Mouse (Mus musculus): ENCODE results near the gene Asic2. TPM values are rescaled to one million over a fixed set of nuclear protein-coding genes. Genes with fewer than 3 reads are reported as not detected.

The Asic2 gene
- total and polyA plus RNA-seq, 2 experiments from 2014 or later, result 19.8 to 60.2 TPM

- no peaks in the 10 kb centered on the region for H3K9me3 ChIP-seq (ENCODE audit: low read length)
- ATAC-seq (ENCODE audit: low FRiP score) (no peak), DNase-seq (ENCODE audit: low spot score) (no peak)
- H3K27me3 ChIP-seq (ENCODE audit: insufficient read depth, low read length), result no peaks in the 10 kb centered on the region
- no peaks in the 10 kb centered on the region for H3K4me1 ChIP-seq (ENCODE audit: insufficient read depth, low read length)
- no peak; the same call in 1 of the 2 replicates for TF ChIP-seq CTCF (IDR thresholded peaks at IDR 0.05)
- H3K4me3 ChIP-seq (ENCODE audit: low read depth, low read length), result no peak overlapping the region
- WGBS, result 57% methylated on average over 4 of the region's 4 CpGs
- no peak overlapping the region for H3K4me2 ChIP-seq (ENCODE audit: low read depth, low read length, poor library complexity, severe bottlenecking)
- H3K27ac ChIP-seq (ENCODE audit: low read depth, low read length), result no peak overlapping the region
- no peak overlapping the region for H3K9ac ChIP-seq (replicated peaks; ENCODE audit: low read length, poor library complexity, severe bottlenecking)
- H3K36me3 ChIP-seq (ENCODE audit: insufficient read depth, low read length), result no peaks in the 10 kb centered on the region
Observed at GRCm38 (mm10) chr11:81511401-81511800, 456.9 kb downstream of the Asic2 start.

DNA sequence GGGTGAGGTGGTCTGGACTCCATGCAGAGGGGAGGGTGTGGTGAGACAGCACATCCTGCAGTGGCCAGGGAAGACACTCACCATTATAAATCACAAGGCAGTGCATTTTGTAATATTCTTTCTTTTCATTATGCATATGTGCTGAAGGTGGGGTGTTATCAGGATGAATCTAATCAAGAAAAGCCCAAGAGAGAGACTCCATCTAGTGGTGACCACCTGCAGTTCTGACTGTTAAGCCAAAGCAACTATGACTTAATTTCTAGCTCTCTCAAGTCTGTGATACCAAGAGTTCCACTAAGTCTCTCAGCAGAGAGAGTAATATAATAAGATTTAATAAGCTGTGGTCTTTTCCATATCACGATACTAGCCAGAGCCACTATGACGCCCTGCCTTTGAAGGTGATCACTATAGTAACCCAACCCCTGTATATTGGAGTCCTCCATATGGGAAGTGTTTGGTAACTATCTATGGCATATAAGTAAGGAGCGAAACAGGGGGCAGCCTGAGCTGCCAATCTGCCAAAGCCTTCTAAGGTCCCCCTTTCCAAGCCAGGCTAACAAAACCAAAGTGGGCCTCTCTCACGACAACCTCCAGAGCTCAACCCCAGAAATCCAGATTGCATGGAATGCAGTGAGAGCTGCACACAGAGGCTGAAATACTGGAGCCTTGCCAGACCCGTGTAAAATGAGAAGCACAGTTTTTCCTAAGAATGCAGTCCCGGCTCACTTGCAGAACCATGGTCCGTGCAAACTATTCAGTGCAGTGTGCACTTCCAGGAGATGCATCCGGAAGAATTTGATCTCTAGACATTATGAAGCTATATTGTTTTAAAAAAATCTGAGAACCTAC lies 459.6 kb downstream of the Asic2 start:
- H3K4me2 ChIP-seq (ENCODE audit: low read depth, low read length, poor library complexity, severe bottlenecking), result no peak overlapping the region
- H3K36me3 ChIP-seq (ENCODE audit: insufficient read depth, low read length), result no peaks in the 10 kb centered on the region
- H3K27ac ChIP-seq (ENCODE audit: low read depth, low read length), result no peak overlapping the region
- no peaks in the 10 kb centered on the region for H3K9me3 ChIP-seq (ENCODE audit: low read length)
- WGBS, result 56% methylated on average over 8 of the region's 8 CpGs
- H3K4me1 ChIP-seq (ENCODE audit: insufficient read depth, low read length), result no peaks in the 10 kb centered on the region
- H3K27me3 ChIP-seq (ENCODE audit: insufficient read depth, low read length), result no peaks in the 10 kb centered on the region
- ATAC-seq (ENCODE audit: low FRiP score) (no peak), DNase-seq (ENCODE audit: low spot score) (peak; percentile 42)
- H3K4me3 ChIP-seq (ENCODE audit: low read depth, low read length), result no peak overlapping the region
- H3K9ac ChIP-seq (replicated peaks; ENCODE audit: low read length, poor library complexity, severe bottlenecking), result no peak overlapping the region
- peak; percentile 54 for TF ChIP-seq CTCF (IDR thresholded peaks at IDR 0.05)

- Histone ChIP-seq H3K27me3 (ENCODE audit: insufficient read depth, low read length) (no peaks in the 10 kb centered on the region), H3K4me3 (ENCODE audit: low read depth, low read length) (no peak overlapping the region), H3K4me2 (ENCODE audit: low read depth, low read length, poor library complexity, severe bottlenecking) (no peak overlapping the region), H3K27ac (ENCODE audit: low read depth, low read length) (no peak overlapping the region), H3K9me3 (ENCODE audit: low read length) (no peaks in the 10 kb centered on the region), H3K4me1 (ENCODE audit: insufficient read depth, low read length) (no peaks in the 10 kb centered on the region), H3K36me3 (ENCODE audit: insufficient read depth, low read length) (no peaks in the 10 kb centered on the region), H3K9ac (replicated peaks; ENCODE audit: low read length, poor library complexity, severe bottlenecking) (no peak overlapping the region)
- WGBS, result 81% methylated on average over 8 of the region's 8 CpGs
- DNase-seq (ENCODE audit: low spot score) (no peak), ATAC-seq (ENCODE audit: low FRiP score) (no peak)
- no peak for TF ChIP-seq CTCF (IDR thresholded peaks at IDR 0.05)
Observed at GRCm38 (mm10) chr11:81504791-81505430, 463.3 kb downstream of the Asic2 start.

GRCm38 (mm10) chr11:81501473-81502246 lies 466.6 kb downstream of the Asic2 start:
- Histone ChIP-seq H3K4me3 (ENCODE audit: low read depth, low read length) (no peak overlapping the region), H3K4me2 (ENCODE audit: low read depth, low read length, poor library complexity, severe bottlenecking) (no peak overlapping the region), H3K27me3 (ENCODE audit: insufficient read depth, low read length) (no peaks in the 10 kb centered on the region), H3K36me3 (ENCODE audit: insufficient read depth, low read length) (no peaks in the 10 kb centered on the region), H3K4me1 (ENCODE audit: insufficient read depth, low read length) (peaks cover 6% of the 10 kb centered on the region; the same call in 1 of the 2 replicates), H3K9ac (replicated peaks; ENCODE audit: low read length, poor library complexity, severe bottlenecking) (no peak overlapping the region), H3K9me3 (ENCODE audit: low read length) (no peaks in the 10 kb centered on the region), H3K27ac (ENCODE audit: low read depth, low read length) (no peak overlapping the region)
- no peak for TF ChIP-seq CTCF (IDR thresholded peaks at IDR 0.05)
- no peak for DNase-seq (ENCODE audit: low spot score)
- ATAC-seq (ENCODE audit: low FRiP score), result no peak
- WGBS, result 16% methylated on average over 14 of the region's 14 CpGs

DNA sequence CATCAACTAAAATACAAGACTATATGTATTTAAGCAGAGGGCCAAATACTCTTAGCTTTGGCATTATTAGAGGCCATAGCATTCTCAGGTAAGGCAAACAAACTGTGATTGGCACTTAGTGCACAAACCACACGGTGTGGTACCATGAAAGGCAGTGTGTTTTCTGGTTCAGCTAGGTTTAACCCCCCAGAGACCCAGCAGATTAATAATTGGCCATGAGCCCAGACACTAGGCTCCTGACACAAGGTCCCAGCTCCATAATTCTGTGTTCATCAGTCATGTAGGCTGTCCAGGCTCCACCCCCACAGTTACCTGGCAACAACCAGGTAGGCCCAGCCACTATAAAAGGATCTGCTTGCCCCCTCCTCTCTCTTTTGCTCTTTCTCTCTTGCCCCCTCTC lies 469.3 kb downstream of the Asic2 start:
- TF ChIP-seq CTCF (IDR thresholded peaks at IDR 0.05), result no peak
- ATAC-seq (ENCODE audit: low FRiP score) (no peak), DNase-seq (ENCODE audit: low spot score) (no peak)
- H3K36me3 ChIP-seq (ENCODE audit: insufficient read depth, low read length), result no peaks in the 10 kb centered on the region
- no peak overlapping the region for H3K27ac ChIP-seq (ENCODE audit: low read depth, low read length)
- 30% methylated on average over 1 of the region's 1 CpGs for WGBS
- H3K9me3 ChIP-seq (ENCODE audit: low read length), result no peaks in the 10 kb centered on the region
- H3K4me2 ChIP-seq (ENCODE audit: low read depth, low read length, poor library complexity, severe bottlenecking), result no peak overlapping the region
- H3K9ac ChIP-seq (replicated peaks; ENCODE audit: low read length, poor library complexity, severe bottlenecking), result no peak overlapping the region
- H3K27me3 ChIP-seq (ENCODE audit: insufficient read depth, low read length), result no peaks in the 10 kb centered on the region
- no peak overlapping the region for H3K4me3 ChIP-seq (ENCODE audit: low read depth, low read length)
- peaks cover 11% of the 10 kb centered on the region; the same call in 1 of the 2 replicates for H3K4me1 ChIP-seq (ENCODE audit: insufficient read depth, low read length)

Measured in midbrain, postnatal 0 days (tissue).